Mouse (Mus musculus): Measurements from ENCODE around the gene Dirc2. TPM values are rescaled to one million over a fixed set of nuclear protein-coding genes. Genes with fewer than 3 reads are reported as not detected.
A peak's percentile ranks its signal among the peaks of the same experiment; 100 is the strongest.

Dirc2 gene
- polyA plus RNA-seq, 1 experiment: 32.8 TPM

DNA sequence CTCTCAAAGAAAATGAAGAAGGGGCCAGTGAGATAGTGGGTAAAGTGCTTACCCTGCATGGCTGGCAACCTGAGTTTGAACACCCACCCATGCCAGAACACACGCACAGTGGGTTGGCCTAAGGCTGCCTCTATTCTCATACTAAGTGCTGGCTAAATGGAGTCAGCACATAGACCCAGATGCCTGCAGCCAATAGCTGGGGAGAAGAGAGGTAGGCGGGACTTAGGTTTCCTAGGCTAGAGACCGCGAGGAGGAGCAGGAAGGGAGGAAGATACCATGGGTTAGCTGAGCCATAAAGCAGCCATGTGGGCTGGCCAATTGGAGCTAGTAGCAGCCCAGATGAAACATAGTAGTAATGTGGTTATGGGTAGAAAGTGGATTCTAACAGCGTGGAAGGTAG lies 3.4 kb upstream of the Dirc2 start:
- no peak for DNase-seq (ENCODE audit: low spot score)

DNA sequence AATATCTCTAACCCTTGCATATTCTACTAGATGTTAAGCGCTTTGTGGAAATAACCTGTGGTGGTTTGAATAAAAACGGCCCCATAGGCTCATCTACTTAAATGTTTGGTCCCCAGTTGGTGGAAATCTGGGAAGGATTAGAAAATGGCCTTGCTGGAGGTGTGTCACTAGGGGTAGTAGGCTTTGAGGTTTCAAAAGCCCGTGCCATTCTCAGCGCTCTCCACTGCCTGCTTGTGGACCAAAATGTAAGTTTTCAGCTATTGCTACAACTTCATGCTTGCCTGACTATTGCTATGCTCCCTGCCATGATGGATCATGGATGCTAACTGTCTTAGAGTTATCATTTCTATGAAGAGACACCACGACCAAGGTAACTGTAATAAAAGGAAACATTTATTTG lies 2.5 kb upstream of the Dirc2 start:
- DNase-seq (ENCODE audit: low spot score): no peak

DNA sequence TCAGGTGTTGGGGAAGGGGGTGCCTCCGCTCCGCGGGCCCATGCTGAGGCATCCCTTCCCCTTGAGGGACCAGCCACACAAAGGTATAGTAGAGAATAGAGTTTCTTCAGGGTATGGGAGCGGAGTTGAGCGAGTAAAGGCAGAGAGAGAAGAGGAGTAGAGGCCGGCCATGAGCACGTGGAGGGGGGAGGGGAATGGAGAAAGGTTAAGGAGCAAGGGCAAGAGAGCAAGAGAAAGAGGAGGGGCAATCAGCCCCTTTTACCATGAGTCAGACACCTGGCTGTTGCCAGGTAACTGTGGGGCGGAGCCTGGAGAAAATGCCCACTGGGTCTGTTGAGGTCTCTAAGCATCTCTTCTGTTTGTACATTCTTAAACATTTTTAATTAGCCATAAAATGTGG lies 2.0 kb upstream of the Dirc2 start:
- no peak for DNase-seq (ENCODE audit: low spot score)

DNA sequence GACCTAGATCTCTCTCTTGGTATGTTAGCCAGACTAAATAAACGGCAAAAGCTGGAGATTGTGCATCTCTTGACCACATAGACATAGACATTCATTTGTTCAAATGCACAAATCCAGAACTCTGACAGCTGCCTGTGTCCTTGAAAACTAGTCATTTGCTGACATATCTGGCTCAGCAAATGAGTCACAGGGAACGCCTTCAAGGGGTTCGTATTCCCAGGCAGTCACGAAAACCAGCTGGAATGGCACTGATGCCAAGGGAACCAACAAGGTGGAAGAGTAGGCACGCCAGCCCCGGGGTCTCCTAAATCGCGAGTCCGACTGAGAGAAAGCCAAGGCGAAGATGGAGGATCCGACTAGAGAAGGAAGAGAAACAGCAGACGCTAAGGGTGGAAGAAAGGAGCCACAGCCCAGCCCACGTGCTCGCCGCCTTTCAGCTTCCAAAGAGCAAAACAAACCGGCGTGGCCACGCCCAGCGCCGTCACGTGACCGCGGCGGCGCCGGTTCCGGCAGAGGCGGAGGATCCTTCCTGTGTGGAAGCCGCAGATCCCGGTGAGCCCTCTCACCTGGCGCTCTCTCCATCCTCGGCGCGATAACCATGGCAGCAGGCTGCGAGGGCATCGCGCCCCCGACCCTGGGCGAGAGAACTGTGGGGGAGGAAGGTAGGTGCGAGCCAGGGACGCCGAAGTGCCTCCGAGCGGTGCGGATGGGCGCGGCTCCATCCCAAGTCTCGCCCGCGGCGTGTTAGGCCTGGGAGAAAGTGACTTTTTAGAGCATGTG lies 912 bp upstream of the Dirc2 start, which contains the start of gene Hspbap1:
TSS of gene Hspbap1 (plus strand) at position 498 of the 780 bp plus-strand sequence.
- DNase-seq (ENCODE audit: low spot score): peak; percentile 85

DNA sequence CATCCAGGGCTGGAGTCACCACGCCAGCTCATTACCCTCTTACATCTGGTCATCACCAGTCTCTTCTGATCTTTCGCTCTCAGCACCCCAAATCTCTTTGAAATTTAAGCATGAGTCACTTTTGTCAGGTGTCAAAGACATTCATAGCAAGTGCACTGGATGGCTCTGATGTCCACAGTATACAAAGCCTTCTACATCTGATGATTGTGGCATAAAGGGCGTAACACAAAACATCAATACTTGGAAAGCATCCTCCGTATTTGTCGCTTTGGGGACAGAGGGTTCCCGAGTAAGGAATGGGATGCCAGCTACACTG lies 729 bp downstream of the Dirc2 start:
- DNase-seq (ENCODE audit: low spot score): no peak

DNA sequence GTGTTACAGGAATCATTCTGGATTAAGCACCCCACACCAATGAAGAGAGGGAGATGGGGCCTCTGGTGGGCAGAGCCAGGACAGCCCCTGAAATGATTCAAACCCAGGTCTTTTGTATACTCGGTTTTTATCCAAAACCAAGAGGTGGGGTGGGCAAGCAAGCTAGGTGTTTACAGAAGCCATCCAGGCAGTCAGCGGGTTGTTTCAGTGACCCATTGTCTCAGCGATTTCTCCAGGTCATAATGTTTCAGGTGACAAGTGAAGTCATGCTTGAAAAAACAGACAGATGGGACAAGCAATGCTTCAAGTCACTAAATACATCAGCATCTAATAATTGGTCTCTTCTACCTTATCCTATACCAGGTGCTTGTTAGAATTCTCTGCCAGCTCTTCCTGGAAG lies 2.8 kb downstream of the Dirc2 start:
- no peak for DNase-seq (ENCODE audit: low spot score)

DNA sequence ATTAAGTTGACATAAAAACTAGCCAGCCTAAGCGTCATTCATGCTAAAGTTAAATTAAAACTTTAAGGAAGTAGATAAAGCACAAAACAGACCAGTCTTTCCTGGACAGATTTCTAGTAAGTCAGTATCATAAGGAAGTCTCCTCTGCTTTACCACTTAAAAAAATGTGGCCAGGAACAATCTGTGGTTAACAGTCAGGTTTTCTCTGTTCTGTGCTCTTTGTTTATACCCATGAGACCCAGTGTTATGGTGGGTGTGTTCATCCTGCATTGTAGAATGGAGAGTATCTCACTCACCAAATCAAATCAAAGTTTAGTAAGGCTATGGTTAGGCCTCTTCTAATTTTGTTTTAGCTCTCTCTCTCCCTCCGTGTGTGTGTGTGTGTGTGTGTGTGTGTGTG lies 3.7 kb downstream of the Dirc2 start:
- no peak for DNase-seq (ENCODE audit: low spot score)

DNA sequence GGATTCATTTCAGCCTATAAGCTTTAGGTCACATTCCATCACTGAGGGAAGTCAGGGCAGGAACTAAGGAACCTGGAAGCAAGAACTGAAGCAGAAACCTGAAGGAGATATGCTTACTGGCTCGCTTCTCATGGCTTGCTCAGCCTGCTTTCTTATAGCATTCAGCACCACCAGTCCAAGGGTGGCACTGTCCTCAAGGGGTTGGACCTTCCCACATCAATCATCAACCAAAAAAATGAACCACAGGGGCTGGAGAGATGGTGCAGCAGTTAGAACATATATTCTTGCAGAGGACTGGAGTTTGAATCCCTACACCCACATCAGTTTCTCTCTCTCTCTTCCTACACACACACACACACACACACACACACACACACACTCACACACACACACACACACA lies 4.2 kb downstream of the Dirc2 start:
- no peak for DNase-seq (ENCODE audit: low spot score)

DNA sequence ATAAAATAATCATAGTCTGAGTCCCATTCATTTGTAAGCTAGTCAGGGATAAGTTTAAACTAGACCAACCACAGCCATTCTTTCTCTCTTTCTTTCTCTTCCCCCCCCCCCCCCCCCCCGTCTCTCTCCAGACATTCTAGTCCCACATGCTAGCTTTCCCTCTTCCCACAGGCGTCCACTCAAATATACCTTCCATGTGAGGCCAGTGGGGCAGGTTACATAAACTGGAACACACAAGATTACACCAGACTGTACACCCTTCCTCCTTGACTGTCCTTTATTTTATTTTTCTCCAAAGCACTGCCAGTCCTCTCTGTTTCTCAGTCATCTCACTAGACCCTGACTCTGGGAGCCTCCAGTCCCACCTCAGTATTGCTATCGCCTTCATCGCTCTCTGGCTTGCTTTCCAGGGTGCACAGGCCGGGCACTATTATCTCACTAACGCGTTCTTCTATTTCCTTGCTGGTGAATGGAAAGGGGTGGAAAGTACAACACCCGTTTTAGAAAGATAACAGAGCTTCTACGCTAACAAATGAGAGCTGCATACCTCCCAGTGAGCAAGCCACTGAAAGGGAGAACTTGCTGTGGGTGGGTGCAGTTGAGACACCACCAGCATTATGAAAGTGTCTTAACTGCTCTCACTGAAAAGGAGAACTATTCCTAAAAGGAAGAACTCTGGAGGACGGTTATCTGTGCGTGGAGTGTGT lies 5.4 kb downstream of the Dirc2 start:
- no peak for DNase-seq (ENCODE audit: low spot score)

DNA sequence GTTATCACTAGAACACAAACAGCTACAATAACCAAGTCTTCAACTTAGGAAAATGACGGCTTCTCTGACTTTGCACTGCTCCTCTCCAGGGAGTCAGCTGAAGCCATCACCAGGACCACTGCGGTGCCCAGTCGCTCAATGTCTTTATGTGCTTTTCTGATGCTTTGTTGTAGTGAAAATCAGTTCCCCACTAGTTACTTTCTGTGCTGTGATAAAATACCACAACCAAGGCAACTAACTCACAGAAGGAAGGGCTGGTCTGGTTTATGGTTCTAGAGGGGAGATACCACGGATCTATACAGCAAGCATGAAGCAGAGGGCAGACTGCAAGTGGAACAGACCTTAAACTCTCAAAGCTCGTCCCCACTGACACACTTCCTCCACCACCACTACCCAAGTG lies 9.8 kb downstream of the Dirc2 start:
- no peak for DNase-seq (ENCODE audit: low spot score)

DNA sequence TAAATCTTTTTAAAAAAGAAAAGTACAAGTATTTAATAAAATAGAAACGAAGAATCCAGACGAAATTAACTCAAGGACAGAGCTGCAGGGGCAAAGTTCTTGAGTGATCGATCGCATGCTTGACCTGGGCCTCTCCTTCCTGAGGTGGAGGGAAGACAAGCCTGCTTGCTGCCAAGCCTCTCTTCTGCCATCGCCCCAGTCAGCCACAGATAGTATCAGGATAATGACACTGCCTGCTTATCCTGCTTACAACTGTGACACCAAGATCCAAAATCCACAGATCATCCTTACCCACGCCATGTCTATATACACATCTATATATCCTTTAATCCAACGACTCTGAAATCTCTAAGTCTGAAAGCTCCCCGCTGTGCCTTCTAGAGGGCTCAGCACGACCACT lies 12.5 kb downstream of the Dirc2 start:
- no peak for DNase-seq (ENCODE audit: low spot score)

DNA sequence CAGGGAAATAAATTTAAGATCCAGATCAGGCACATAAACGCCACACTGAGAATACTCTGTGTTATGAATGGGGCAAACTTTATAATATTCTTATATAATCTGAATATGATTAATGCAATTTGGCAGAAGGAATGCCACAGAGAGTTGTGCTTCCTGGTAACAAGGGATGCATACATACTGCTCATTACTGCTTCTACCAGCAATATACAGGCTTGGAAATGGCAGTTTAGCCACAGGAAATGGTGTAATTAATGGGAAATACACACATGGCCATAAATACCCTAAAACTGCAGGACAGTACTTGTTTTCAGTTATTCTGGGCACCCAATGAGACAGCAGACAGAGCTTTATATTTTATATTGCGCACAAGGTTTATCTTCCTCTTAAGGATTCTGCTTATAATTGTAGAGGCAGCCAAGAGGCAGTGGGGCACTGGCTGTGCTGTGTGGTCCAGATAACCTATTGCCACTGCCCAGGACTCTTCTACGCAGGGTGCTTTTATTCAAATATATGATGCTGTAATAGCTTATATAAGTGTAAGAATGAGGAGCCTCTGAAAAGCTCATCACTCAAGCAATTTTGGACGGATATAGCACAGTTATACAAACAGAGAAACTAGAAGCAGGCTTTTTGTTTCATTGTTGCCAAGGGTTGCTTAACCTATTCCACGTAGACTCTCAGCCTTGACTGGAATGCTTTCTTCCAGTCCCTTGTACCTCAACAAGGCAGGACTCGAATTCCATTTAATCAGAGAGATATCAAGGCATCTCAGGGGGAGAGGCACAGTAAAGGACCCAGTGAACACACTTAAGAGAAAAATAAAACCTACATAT lies 13.4 kb downstream of the Dirc2 start:
- no peak for DNase-seq (ENCODE audit: low spot score)

DNA sequence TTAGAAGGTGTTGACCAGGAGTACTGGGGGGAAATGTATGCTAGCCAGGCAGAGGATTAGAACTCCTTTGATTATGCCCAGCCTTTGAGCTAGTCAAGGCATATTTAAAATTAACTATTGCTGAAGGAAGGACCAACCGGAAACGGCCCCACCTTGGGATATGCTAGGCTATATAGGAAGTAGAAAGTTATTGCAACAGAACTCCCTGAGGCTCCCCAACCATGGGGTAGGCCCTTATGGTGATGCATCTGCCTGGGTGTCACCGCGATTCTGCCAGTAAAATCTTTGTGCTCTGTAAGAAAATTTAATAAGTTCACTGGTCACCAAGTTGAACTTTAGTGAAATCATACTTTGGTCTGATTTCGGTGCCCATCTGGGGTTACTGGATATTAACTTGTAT lies 15.2 kb downstream of the Dirc2 start:
- DNase-seq (ENCODE audit: low spot score): no peak

DNA sequence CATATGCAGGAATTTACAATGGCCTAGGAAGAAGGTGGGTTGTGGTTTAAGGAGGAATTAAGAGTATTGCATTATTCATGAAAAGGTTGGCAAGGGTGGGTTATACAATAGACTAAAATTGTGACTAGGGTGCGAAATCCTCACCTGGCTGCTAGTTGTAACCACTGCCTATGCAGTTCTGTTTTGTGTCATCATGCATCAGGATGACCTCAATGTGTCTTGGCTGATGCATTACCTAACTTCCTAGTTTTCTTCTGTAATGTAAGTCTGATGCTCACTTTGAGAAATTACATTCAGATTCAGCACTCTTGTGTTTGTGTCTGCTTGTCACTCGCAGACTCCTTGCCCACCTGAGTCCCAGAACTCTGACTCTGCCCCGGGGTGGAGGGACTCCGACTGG lies 17.3 kb downstream of the Dirc2 start:
- DNase-seq (ENCODE audit: low spot score): no peak

DNA sequence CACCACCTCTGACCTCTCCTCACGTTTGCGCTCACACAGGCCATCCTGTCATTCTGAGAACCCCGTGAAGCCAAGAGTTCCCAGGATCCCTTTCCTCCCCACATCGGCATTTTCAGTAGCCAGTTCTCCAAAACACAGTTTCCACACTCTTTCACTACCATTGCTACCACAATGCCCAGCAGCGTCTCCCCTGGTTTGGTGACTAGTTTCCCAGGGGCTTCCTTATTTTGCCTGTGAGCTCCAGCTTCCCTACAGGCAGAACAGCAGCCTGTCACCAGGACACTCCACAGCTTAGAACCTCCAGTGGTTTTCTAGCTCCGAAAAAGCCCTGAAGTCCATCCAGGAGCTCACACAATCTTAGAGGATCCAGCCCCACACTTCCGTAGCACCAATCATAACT lies 19.8 kb downstream of the Dirc2 start:
- DNase-seq (ENCODE audit: low spot score): no peak

DNA sequence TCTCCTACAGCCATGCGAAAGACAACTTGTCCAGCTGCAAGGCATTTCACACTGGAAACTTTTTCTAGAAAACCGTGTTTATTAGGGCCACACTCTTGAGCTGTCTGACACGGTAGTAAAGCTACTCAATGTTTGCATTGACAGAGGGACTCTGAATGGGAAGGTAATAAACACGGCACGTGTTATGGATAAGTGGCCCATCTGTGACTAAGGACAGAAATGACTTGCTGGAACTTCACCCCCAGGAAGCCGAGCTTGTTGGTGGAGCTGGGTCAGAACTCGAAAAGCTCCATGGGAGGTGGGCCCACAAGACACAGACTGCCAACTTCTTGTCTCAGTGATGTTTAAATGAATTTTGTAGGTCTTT lies 20.9 kb downstream of the Dirc2 start:
- DNase-seq (ENCODE audit: low spot score): no peak

DNA sequence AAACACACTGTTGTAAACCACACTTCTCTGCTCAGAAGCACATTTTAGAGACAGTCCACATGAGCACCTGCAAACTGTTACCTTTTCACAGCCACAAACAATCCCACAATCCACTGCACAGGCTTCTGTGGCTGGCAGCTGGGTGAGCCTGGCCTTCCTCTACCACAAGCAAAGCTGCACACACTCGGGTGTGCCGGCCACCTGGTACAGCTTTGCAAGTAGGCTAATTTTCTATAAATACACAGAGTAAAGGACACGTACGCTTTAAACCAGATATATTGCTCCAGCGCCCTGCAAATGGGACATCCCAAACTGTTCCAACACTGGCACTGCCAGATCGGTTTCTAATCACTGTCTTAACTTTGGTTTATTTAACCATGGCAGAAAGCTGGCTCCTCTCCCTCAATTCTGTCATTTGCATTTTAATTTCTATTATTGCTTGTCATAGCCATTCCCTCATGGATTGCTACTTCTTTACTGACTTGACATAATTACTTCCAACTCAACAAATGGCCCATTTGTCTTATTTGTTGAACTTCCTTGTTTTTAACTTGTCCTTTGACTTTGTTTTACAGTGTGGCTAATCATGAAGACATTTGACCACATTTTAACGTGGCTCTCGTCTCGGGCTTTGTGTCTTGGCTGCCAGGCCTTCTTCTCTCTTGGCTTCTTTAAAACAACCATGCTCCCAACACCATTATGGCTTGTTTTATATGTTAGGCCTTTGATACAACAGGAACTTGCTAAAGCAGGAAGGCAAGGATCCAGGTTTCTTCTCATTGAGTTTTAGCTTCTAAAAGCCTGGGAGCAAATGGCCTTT lies 21.5 kb downstream of the Dirc2 start:
- DNase-seq (ENCODE audit: low spot score): no peak

DNA sequence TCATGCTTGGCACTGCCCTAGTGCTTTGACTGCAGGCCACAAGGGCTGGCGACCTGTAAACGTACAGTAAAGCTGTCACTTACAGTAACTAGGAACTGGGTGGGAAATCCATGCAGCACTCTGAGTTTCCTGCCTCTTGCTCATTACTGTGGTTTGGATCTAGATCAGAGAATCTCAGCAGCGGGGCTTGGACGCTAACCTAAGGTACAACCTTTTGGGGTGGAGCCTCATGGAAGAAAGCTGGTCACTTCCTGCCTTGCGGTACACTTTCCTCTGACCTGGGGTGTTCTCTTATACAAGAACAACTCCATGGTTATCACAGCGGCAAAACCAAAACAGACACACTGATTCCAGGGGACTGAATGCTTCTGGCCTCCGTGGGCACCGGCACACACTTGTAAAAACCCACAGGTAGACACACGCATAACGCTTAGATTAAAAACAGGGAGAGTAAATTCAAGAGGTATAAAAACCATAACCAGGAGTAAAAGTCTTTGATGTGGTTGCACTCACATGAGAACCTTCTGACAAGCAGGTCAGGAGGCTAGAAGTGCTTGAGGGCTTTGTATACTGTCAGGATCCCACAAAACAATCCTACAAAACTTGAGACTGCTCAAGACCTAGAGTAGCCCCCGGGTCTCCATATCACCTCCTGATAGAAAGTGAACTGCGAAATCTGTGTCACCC lies 26.8 kb downstream of the Dirc2 start:
- DNase-seq (ENCODE audit: low spot score): no peak

DNA sequence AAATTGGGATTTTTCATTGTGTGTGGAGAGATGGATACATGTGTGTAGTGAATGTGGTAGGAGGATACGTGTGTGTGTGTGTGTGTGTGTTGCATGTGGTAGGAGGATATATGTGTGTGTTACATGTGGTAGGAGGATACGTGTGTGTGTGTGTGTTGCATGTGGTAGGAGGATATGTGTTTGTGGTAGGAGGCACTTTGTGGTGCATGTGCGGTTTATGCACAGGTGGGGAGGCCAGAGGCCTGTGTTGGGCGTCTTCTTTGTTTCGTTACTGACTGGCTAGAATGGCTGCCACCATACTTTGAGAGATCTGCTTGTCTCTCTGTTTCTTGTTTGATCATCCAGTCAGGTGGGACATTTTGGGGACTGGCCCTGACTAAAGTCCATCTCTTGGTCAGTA lies 27.5 kb downstream of the Dirc2 start:
- no peak for DNase-seq (ENCODE audit: low spot score)

DNA sequence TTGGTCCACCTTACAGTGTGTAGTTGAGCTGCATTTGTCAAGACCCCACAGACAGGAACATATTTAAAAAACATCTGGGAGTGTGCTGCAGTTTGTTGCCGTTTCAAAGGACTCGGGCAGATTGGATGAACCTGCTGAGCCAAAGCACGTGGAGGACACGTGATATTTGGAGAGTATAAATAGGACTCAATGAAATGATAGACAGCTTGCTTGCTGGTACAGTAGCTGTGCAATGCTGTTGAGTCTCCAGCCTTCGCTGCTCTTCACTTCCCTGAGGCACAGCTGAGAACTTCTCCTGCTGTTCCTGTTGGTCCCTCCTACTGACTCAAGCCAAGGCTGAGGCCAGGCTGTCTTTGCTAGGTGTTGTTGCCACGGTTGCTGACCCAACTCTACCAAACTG lies 28.2 kb downstream of the Dirc2 start:
- DNase-seq (ENCODE audit: low spot score): no peak

DNA sequence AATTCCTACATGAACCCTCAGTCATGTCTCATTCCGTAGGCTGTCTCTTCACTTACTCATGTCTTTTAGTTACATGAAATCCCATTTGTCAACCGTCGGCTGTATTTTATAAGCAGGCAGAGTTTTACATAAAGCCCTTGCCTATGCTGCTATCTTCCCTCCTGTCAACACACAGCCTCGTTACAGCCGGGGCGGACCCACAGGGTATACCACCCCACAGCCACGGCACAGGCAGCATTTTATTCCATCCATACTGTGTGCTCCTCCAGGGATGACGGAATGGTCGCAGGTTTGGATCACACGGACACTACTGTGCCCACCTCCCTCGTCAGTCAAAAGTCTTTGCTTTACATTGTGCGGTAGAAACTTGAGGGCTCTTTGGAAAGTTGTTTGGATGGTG lies 28.8 kb downstream of the Dirc2 start:
- DNase-seq (ENCODE audit: low spot score): no peak
